Mouse (Mus musculus) heart, embryonic 15.5 days (tissue): Measurements from ENCODE around the gene Poc1a. TPM values are rescaled to one million over a fixed set of nuclear protein-coding genes. Genes with fewer than 3 reads are reported as not detected.

Source experiments
- ATAC-seq: fragments of 200-750 bp; cut with Nextera tagmentation; replicated peaks from 2 replicates; pipeline ENCODE4 v1.8.0; 2017; ENCODE audit warnings: low read depth, moderate TSS enrichment; ENCODE audit not compliant: insufficient number of reproducible peaks, insufficient read depth, low FRiP score
- H3K27ac ChIP-seq: fragments of 300-500 bp; sonication (generic); 2 replicates; pipeline ENCODE4 v1.5.1; 2015; ENCODE audit warnings: mild to moderate bottlenecking, inconsistent platforms
- H3K27me3 ChIP-seq: fragments of 300-500 bp; sonication (generic); 2 replicates; pipeline ENCODE4 v1.6.1; 2015; ENCODE audit warnings: inconsistent platforms
- H3K36me3 ChIP-seq: fragments of 300-500 bp; sonication (generic); 2 replicates; pipeline ENCODE4 v1.6.1; 2015; ENCODE audit warnings: mild to moderate bottlenecking, inconsistent platforms
- H3K4me1 ChIP-seq: fragments of 300-500 bp; sonication (generic); replicated peaks from 2 replicates; pipeline ENCODE4 v1.6.1; 2015; ENCODE audit warnings: inconsistent platforms
- H3K4me2 ChIP-seq: fragments of 300-500 bp; sonication (generic); 2 replicates; pipeline ENCODE4 v1.6.1; 2015; ENCODE audit warnings: inconsistent platforms, mild to moderate bottlenecking, moderate library complexity
- H3K4me3 ChIP-seq: fragments of 300-500 bp; sonication (generic); 2 replicates; pipeline ENCODE4 v1.5.1; 2015; ENCODE audit warnings: mild to moderate bottlenecking, inconsistent platforms
- H3K9ac ChIP-seq: fragments of 300-500 bp; sonication (generic); 2 replicates; pipeline ENCODE4 v1.6.1; 2015; ENCODE audit warnings: mild to moderate bottlenecking, inconsistent platforms
- H3K9me3 ChIP-seq: fragments of 300-500 bp; sonication (generic); replicated peaks from 2 replicates; pipeline ENCODE4 v1.6.1; 2016; ENCODE audit warnings: inconsistent platforms
- WGBS: fragments of 180-500 bp; shearing (Covaris S2); methylation state at CpG from one replicate; pipeline ENCODE4 v1.1.7; 2015; ENCODE audit warnings: mixed read lengths; 5-methylcytosine and 5-hydroxymethylcytosine counted together
- polyA plus RNA-seq: library from polyadenylated mRNA; unstranded; fragments of >200 nt; fragmentation: Nextera tagmentation; extraction: Ambion mirVana; gene quantifications from 2 replicates; pipeline ENCODE4 v1.2.1, GENCODE M21; 2015

The Poc1a gene
- polyA plus RNA-seq, 1 experiment from 2014 or later = 23.7 TPM

DNA sequence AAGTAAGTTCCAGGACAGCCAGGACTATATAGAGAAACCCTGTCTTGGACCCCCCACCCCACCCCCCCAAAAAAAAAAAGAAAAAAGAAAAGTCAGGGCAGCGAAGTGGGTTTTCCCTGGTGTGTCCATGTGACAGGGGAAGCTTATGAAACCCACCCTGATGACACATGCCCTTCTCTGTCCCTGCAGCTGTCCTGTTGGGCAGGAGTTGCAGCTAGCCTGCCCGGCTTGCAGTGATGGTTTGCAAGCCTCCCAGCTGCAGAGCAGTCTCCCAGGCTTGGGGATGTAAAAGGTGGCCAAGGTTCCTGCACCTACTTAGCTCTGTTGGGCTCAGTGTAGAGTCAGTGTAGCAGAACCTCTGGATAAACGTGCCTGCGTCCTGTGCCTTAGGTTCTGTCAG is 58.9 kb downstream of the Poc1a start:
- H3K36me3 ChIP-seq = no peaks in the 10 kb centered on the region
- H3K4me2 ChIP-seq = no peak overlapping the region
- WGBS = 93% methylated on average over 4 of the region's 4 CpGs
- no peak for ATAC-seq
- H3K9ac ChIP-seq = no peak overlapping the region
- H3K9me3 ChIP-seq = no peaks in the 10 kb centered on the region
- H3K4me1 ChIP-seq = peaks cover 42% of the 10 kb centered on the region
- H3K4me3 ChIP-seq = no peak overlapping the region
- H3K27ac ChIP-seq = no peak overlapping the region
- H3K27me3 ChIP-seq = no peaks in the 10 kb centered on the region

GRCm38 (mm10) chr9:106340501-106341312 is 59.8 kb downstream of the Poc1a start:
- H3K36me3 ChIP-seq = no peaks in the 10 kb centered on the region
- ATAC-seq = no peak

GRCm38 (mm10) chr9:106341313-106341686 is 60.4 kb downstream of the Poc1a start:
- no peak overlapping the region for H3K27ac ChIP-seq
- WGBS = 63% methylated on average over 3 of the region's 3 CpGs
- no peak for ATAC-seq

More at GRCm38 (mm10) chr9:106340501-106341312, 59.8 kb downstream of the Poc1a start:
- Histone ChIP-seq H3K9ac (no peak overlapping the region), H3K4me1 (peaks cover 52% of the 10 kb centered on the region), H3K4me2 (no peak overlapping the region), H3K27ac (0 out of 2 replicates have a peak overlapping the region, but pooled peaks have one; percentile 11), H3K9me3 (no peaks in the 10 kb centered on the region), H3K27me3 (no peaks in the 10 kb centered on the region), H3K4me3 (no peak overlapping the region)
- WGBS = 39% methylated on average over 13 of the region's 13 CpGs

GRCm38 (mm10) chr9:106342573-106342972 is 61.7 kb downstream of the Poc1a start:
- no peak overlapping the region for H3K27ac ChIP-seq
- ATAC-seq = no peak
- H3K4me1 ChIP-seq = peaks cover 45% of the 10 kb centered on the region
- no peak overlapping the region for H3K4me3 ChIP-seq
- H3K9me3 ChIP-seq = no peaks in the 10 kb centered on the region
- no peaks in the 10 kb centered on the region for H3K36me3 ChIP-seq
- WGBS = 87% methylated on average over 9 of the region's 9 CpGs
- no peaks in the 10 kb centered on the region for H3K27me3 ChIP-seq
- H3K4me2 ChIP-seq = no peak overlapping the region
- no peak overlapping the region for H3K9ac ChIP-seq

More at GRCm38 (mm10) chr9:106341313-106341686, 60.4 kb downstream of the Poc1a start:
- Histone ChIP-seq H3K4me2 (no peak overlapping the region), H3K4me1 (peaks cover 52% of the 10 kb centered on the region), H3K27me3 (no peaks in the 10 kb centered on the region), H3K9me3 (no peaks in the 10 kb centered on the region), H3K36me3 (no peaks in the 10 kb centered on the region), H3K9ac (no peak overlapping the region), H3K4me3 (no peak overlapping the region)

- Histone ChIP-seq H3K9me3 (no peaks in the 10 kb centered on the region), H3K36me3 (no peaks in the 10 kb centered on the region), H3K4me1 (peaks cover 22% of the 10 kb centered on the region), H3K27ac (peak overlapping the region; percentile 67), H3K9ac (peak overlapping the region; percentile 15; the same call in 1 of the 2 replicates), H3K4me3 (no peak overlapping the region), H3K4me2 (no peak overlapping the region), H3K27me3 (no peaks in the 10 kb centered on the region)
- 28% methylated on average over 6 of the region's 6 CpGs for WGBS
- peak; percentile 73; the same call in 1 of the 2 replicates for ATAC-seq
Observed at GRCm38 (mm10) chr9:106345167-106345566, 64.3 kb downstream of the Poc1a start.

- Histone ChIP-seq H3K4me2 (no peak overlapping the region), H3K4me1 (peaks cover 22% of the 10 kb centered on the region), H3K27me3 (no peaks in the 10 kb centered on the region), H3K4me3 (no peak overlapping the region), H3K9ac (peak overlapping the region; percentile 15; the same call in 1 of the 2 replicates), H3K36me3 (no peaks in the 10 kb centered on the region), H3K9me3 (no peaks in the 10 kb centered on the region), H3K27ac (peak overlapping the region; percentile 67)
- ATAC-seq = no peak
- 55% methylated on average over 6 of the region's 6 CpGs for WGBS
Observed at GRCm38 (mm10) chr9:106345630-106346029, 64.8 kb downstream of the Poc1a start.

DNA sequence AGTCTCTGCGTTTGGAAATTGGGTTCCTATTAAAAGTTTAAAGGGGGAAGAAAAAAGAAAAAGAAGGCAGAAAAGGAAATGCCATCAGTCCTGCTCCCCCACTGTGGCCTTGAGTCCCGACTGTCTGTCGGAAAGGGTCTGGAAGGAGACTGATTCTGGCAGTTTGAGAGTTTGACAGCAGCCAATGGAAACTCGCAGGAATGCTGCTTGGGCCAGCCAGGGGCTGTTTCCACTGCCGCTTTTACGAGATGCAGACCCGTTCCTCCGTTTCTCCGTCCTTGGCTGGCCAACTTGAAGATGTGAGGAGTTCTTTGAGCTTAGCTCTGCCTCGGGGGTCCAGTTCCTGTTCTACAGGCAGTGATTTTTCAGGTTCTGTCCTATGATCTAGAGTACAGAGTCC is 67.4 kb downstream of the Poc1a start:
- Histone ChIP-seq H3K36me3 (no peaks in the 10 kb centered on the region), H3K27ac (peak overlapping the region; percentile 26), H3K4me1 (peaks cover 23% of the 10 kb centered on the region), H3K4me2 (no peak overlapping the region), H3K27me3 (no peaks in the 10 kb centered on the region), H3K9ac (no peak overlapping the region), H3K9me3 (no peaks in the 10 kb centered on the region), H3K4me3 (no peak overlapping the region)
- ATAC-seq = no peak
- WGBS = 54% methylated on average over 10 of the region's 10 CpGs

DNA sequence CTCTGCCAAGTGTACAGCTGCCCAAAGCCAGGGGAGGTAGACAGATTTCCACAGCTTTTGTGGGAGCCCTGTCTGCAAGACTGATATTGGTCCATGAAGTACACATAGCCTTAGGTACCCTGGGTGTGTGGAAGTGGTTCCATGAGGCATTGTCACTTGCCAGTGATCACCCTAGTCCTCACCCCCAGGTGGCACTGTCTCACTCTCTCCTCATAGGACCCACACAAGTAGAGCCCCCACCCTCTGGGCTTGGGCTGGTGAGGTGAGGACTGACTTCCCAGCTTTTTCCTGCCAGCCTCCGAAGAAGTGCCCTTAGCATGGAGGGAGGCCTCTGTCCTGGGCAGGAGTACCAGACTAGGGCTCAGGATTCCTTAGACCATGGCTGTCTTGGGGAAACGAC is 68.2 kb downstream of the Poc1a start:
- Histone ChIP-seq H3K9me3 (no peaks in the 10 kb centered on the region), H3K4me3 (no peak overlapping the region), H3K4me2 (no peak overlapping the region), H3K4me1 (peaks cover 29% of the 10 kb centered on the region), H3K27me3 (no peaks in the 10 kb centered on the region), H3K27ac (peak overlapping the region; percentile 9; the same call in 1 of the 2 replicates), H3K9ac (no peak overlapping the region), H3K36me3 (no peaks in the 10 kb centered on the region)
- 0 out of 2 replicates have a peak, but pooled peaks have one; percentile 34 for ATAC-seq
- WGBS = 46% methylated on average over 2 of the region's 2 CpGs

DNA sequence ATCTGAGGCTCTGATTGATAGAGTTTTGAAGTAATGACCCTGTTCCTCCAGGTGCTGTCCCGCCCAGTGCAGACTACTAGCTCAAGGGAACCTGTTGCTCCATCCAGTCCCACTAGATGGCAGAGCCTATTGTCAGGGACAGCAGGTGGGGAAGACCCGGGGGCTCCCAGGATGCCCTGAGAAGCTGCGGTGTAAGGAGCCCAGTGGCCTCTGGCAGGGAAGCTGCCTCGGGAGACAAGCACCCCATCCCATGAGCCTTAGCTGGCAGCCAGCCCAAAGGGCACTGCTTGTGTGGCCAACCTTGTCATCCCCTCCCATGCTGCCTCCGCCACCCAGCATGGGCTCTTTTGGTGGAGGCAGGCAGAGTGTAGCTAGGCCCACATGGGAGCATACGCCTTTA is 70.3 kb downstream of the Poc1a start:
- Histone ChIP-seq H3K9ac (no peak overlapping the region), H3K27ac (no peak overlapping the region), H3K27me3 (no peaks in the 10 kb centered on the region), H3K36me3 (no peaks in the 10 kb centered on the region), H3K4me3 (no peak overlapping the region), H3K4me2 (no peak overlapping the region), H3K9me3 (no peaks in the 10 kb centered on the region), H3K4me1 (peaks cover 24% of the 10 kb centered on the region)
- WGBS = 58% methylated on average over 6 of the region's 6 CpGs
- no peak for ATAC-seq

- 30% methylated on average over 6 of the region's 6 CpGs for WGBS
- peaks cover 27% of the 10 kb centered on the region for H3K4me1 ChIP-seq
- H3K9me3 ChIP-seq = no peaks in the 10 kb centered on the region
- H3K4me2 ChIP-seq = no peak overlapping the region
- H3K27me3 ChIP-seq = no peaks in the 10 kb centered on the region
- no peaks in the 10 kb centered on the region for H3K36me3 ChIP-seq
- no peak for ATAC-seq
- H3K4me3 ChIP-seq = no peak overlapping the region
- H3K9ac ChIP-seq = no peak overlapping the region
- no peak overlapping the region for H3K27ac ChIP-seq
Observed at GRCm38 (mm10) chr9:106353779-106354178, 72.9 kb downstream of the Poc1a start.

- Histone ChIP-seq H3K36me3 (no peaks in the 10 kb centered on the region), H3K27me3 (no peaks in the 10 kb centered on the region), H3K9me3 (no peaks in the 10 kb centered on the region), H3K9ac (no peak overlapping the region), H3K27ac (no peak overlapping the region), H3K4me2 (no peak overlapping the region), H3K4me3 (no peak overlapping the region), H3K4me1 (peaks cover 27% of the 10 kb centered on the region)
- 86% methylated on average over 6 of the region's 6 CpGs for WGBS
- ATAC-seq = no peak
Observed at GRCm38 (mm10) chr9:106354810-106355209, 73.9 kb downstream of the Poc1a start.
